ENCODE assay signal across 11 mouse cellular contexts in the genomic region with DNA sequence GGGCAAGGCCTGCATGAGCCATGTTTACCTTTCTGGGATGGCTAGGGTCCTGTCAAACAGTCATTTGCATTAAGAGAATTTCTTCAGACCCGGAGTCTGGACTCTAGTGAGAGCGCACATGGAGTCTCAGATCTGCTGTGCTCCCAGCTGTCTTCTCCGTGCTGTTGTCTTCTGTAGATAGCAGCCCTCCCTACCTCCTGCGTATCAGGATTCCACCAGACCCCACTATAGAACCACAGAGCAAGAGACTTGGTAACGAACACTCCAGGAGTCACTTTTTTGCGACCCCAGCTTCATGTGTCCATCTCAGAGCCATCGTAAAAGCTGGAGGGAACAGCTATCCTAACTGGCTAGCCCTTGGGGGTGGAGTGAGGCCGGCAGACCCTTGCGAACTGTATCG. TPM values are rescaled to one million over a fixed set of nuclear protein-coding genes. Genes with fewer than 3 reads are reported as not detected.
DNase-seq lines count a peak whose midpoint lies in the region; ATAC-seq lines count a peak whose summit lies in the region.
"Had no signal": no experiment of that assay in that cellular context is flagged by ENCODE, and none has a peak within 500 bp of the region (broad histone marks: within the 10 kb centered on the region; RNA-seq: fewer than 3 reads in every experiment).

No protein-coding gene starts in this region.

- 64% methylated on average over 10 of the region's 10 CpGs for WGBS in embryonic facial prominence, embryonic 11.5 days
- 28% methylated on average over 10 of the region's 10 CpGs for WGBS in forebrain, embryonic 13.5 days
- WGBS in limb, embryonic 12.5 days = 51% methylated on average over 10 of the region's 10 CpGs
- 18% methylated on average over 10 of the region's 10 CpGs for WGBS in midbrain, embryonic 15.5 days

- 0 out of 2 replicates have a peak overlapping the region, but pooled peaks have one; percentile 9 for H3K9ac ChIP-seq in embryonic facial prominence, embryonic 11.5 days (replicated peaks; ENCODE audit: low read length)
- peak overlapping the region; percentile 43 for H3K9ac ChIP-seq in forebrain, embryonic 13.5 days
- H3K9ac ChIP-seq in limb, embryonic 12.5 days (replicated peaks) = no peak overlapping the region
- H3K9ac ChIP-seq in midbrain, embryonic 15.5 days = 0 out of 2 replicates have a peak overlapping the region, but pooled peaks have one; percentile 3

- DNase-seq in embryonic facial prominence, embryonic 11.5 days (ENCODE audit: low spot score) = no peak
- DNase-seq in T-cell, adult 2 months (ENCODE audit: low spot score) = no peak
- no peak for DNase-seq in gastrocnemius, postnatal 14 days
- DNase-seq: cerebellum, adult 18-20 months; lung, postnatal 36 days; thymus, postnatal 4 days had no signal

- no peak overlapping the region for H3K4me2 ChIP-seq in embryonic facial prominence, embryonic 11.5 days (ENCODE audit: low read depth, low read length)
- peak overlapping the region; percentile 48 for H3K4me2 ChIP-seq in forebrain, embryonic 13.5 days
- no peak overlapping the region for H3K4me2 ChIP-seq in limb, embryonic 12.5 days
- peak overlapping the region; percentile 31 for H3K4me2 ChIP-seq in midbrain, embryonic 15.5 days

- no peak overlapping the region; the same call in 1 of the 2 replicates for H3K27ac ChIP-seq in embryonic facial prominence, embryonic 11.5 days (replicated peaks; ENCODE audit: low read depth, low read length)
- H3K27ac ChIP-seq in forebrain, embryonic 13.5 days = peak overlapping the region; percentile 91
- peak overlapping the region; percentile 78 for H3K27ac ChIP-seq in limb, embryonic 12.5 days
- H3K27ac ChIP-seq in midbrain, embryonic 15.5 days = peak overlapping the region; percentile 86

- no peaks in the 10 kb centered on the region for H3K36me3 ChIP-seq in embryonic facial prominence, embryonic 11.5 days (replicated peaks; ENCODE audit: control insufficient read depth, insufficient read depth, low read depth, low read length)
- no peaks in the 10 kb centered on the region for H3K36me3 ChIP-seq in forebrain, embryonic 13.5 days (ENCODE audit: poor library complexity, severe bottlenecking)
- no peaks in the 10 kb centered on the region for H3K36me3 ChIP-seq in limb, embryonic 12.5 days
- H3K36me3 ChIP-seq in midbrain, embryonic 15.5 days (replicated peaks) = no peaks in the 10 kb centered on the region

- H3K9me3 ChIP-seq in embryonic facial prominence, embryonic 11.5 days (replicated peaks; ENCODE audit: control insufficient read depth, low read length) = no peaks in the 10 kb centered on the region
- no peaks in the 10 kb centered on the region for H3K9me3 ChIP-seq in forebrain, embryonic 13.5 days (replicated peaks)
- no peaks in the 10 kb centered on the region for H3K9me3 ChIP-seq in limb, embryonic 12.5 days
- H3K9me3 ChIP-seq in midbrain, embryonic 15.5 days = no peaks in the 10 kb centered on the region

- ATAC-seq in embryonic facial prominence, embryonic 11.5 days (replicated peaks; ENCODE audit: insufficient number of reproducible peaks, low FRiP score, low TSS enrichment, low read depth) = no peak
- ATAC-seq in forebrain, embryonic 13.5 days = peak; percentile 12
- ATAC-seq in limb, embryonic 12.5 days (ENCODE audit: insufficient number of reproducible peaks, insufficient read depth, low FRiP score, low TSS enrichment, low read depth) = no peak
- ATAC-seq in midbrain, embryonic 15.5 days (replicated peaks) = no peak
- ATAC-seq in erythroid progenitor cell, adult 5-6 weeks (replicated peaks; ENCODE audit: low FRiP score, poor library complexity, severe bottlenecking) = no peak

- intact Hi-C loops in gastrocnemius, postnatal 14 days (cut with DNase I; ENCODE audit: low total_unique reads) = no loop called here

- no peak overlapping the region for H3K4me3 ChIP-seq in embryonic facial prominence, embryonic 11.5 days (ENCODE audit: low read depth, low read length)
- no peak overlapping the region for H3K4me3 ChIP-seq in forebrain, embryonic 13.5 days
- H3K4me3 ChIP-seq in limb, embryonic 12.5 days (replicated peaks) = no peak overlapping the region
- no peak overlapping the region for H3K4me3 ChIP-seq in midbrain, embryonic 15.5 days
- H3K4me3 ChIP-seq: erythroblast, embryonic 14.5 days had no signal

- no peaks in the 10 kb centered on the region for H3K27me3 ChIP-seq in embryonic facial prominence, embryonic 11.5 days (ENCODE audit: control insufficient read depth, insufficient read depth, low read length)
- H3K27me3 ChIP-seq in forebrain, embryonic 13.5 days = no peaks in the 10 kb centered on the region
- no peaks in the 10 kb centered on the region for H3K27me3 ChIP-seq in limb, embryonic 12.5 days
- H3K27me3 ChIP-seq in midbrain, embryonic 15.5 days (replicated peaks) = no peaks in the 10 kb centered on the region

- H3K4me1 ChIP-seq in embryonic facial prominence, embryonic 11.5 days (ENCODE audit: control insufficient read depth, insufficient read depth, low read length) = peaks cover 4% of the 10 kb centered on the region
- peaks cover 72% of the 10 kb centered on the region for H3K4me1 ChIP-seq in forebrain, embryonic 13.5 days
- peaks cover 35% of the 10 kb centered on the region for H3K4me1 ChIP-seq in limb, embryonic 12.5 days (replicated peaks)
- H3K4me1 ChIP-seq in midbrain, embryonic 15.5 days = peaks cover 66% of the 10 kb centered on the region

RNA-seq across cellular contexts. Expression of a gene that starts 25.1 kb away (rescaled TPM):
- polyA plus RNA-seq in embryonic facial prominence, embryonic 11.5 days (2014; fragmentation: Nextera tagmentation; extraction: Ambion mirVana) = 11.0 TPM in 2 replicates
- polyA plus RNA-seq in forebrain, embryonic 13.5 days (2015; fragmentation: Nextera tagmentation; extraction: Ambion mirVana) = 30.1 and 33.6 TPM in 2 replicates
- 5.3 and 5.7 TPM in 2 replicates for polyA plus RNA-seq in limb, embryonic 12.5 days (2016; fragmentation: Nextera tagmentation; extraction: Ambion mirVana)
- polyA plus RNA-seq in midbrain, embryonic 15.5 days (2015; fragmentation: Nextera tagmentation; extraction: Ambion mirVana) = 39.7 and 44.6 TPM in 2 replicates
- 1 to 10 TPM; 4.1 to 5.0 TPM for total RNA-seq in gastrocnemius, postnatal 14 days (2021)
- 0.42 and 1.4 TPM in 2 replicates for total RNA-seq in erythroid progenitor cell, adult 5-6 weeks (2015; ENCODE audit: low replicate concordance)
- total RNA-seq in erythroid progenitor cell, adult 5-6 weeks (2017; ENCODE audit: low replicate concordance) = 0.08 TPM in 1 of 2 replicates, not detected in the other

Comparison
In these comparisons a context has a peak if more than half of its experiments do, and no peak if none do; other contexts are left out.
1. H3K4me2 ChIP-seq: peak in forebrain, embryonic 13.5 days (single experiment) and midbrain, embryonic 15.5 days (single experiment); none in embryonic facial prominence, embryonic 11.5 days (single experiment) and limb, embryonic 12.5 days (single experiment).